Comparison of ENCODE assay signal across 21 mouse cellular contexts in genomic region chr7:113222821-113223220, GRCm38 (mm10). TPM values are rescaled to one million over a fixed set of nuclear protein-coding genes. Genes with fewer than 3 reads are reported as not detected.
DNase-seq lines count a peak whose midpoint lies in the region; ATAC-seq lines count a peak whose summit lies in the region.
"Had no signal": no experiment of that assay in that cellular context is flagged by ENCODE, and none has a peak within 500 bp of the region (broad histone marks: within the 10 kb centered on the region; RNA-seq: fewer than 3 reads in every experiment).

No protein-coding gene starts in this region.

- no peaks in the 10 kb centered on the region for H3K9me3 ChIP-seq in hindbrain, embryonic 16.5 days (ENCODE audit: control insufficient read depth, low read length)
- H3K9me3 ChIP-seq in hindbrain, embryonic 14.5 days (ENCODE audit: control insufficient read depth, low read length), result no peaks in the 10 kb centered on the region
- no peaks in the 10 kb centered on the region for H3K9me3 ChIP-seq in midbrain, embryonic 11.5 days (ENCODE audit: control insufficient read depth, low read length)
- H3K9me3 ChIP-seq in midbrain, embryonic 16.5 days (replicated peaks; ENCODE audit: control insufficient read depth, low read length, poor library complexity, severe bottlenecking), result no peaks in the 10 kb centered on the region
- H3K9me3 ChIP-seq: G1E had no signal

- 79% methylated on average over 5 of the region's 5 CpGs for WGBS in hindbrain, embryonic 16.5 days
- WGBS in hindbrain, embryonic 14.5 days, result 71% methylated on average over 5 of the region's 5 CpGs
- WGBS in midbrain, embryonic 11.5 days, result 85% methylated on average over 5 of the region's 5 CpGs
- WGBS in midbrain, embryonic 16.5 days, result 77% methylated on average over 5 of the region's 5 CpGs

- H3K9ac ChIP-seq in hindbrain, embryonic 16.5 days (ENCODE audit: low read depth, low read length), result no peak overlapping the region
- no peak overlapping the region for H3K9ac ChIP-seq in hindbrain, embryonic 14.5 days
- H3K9ac ChIP-seq in midbrain, embryonic 11.5 days (ENCODE audit: low read length), result no peak overlapping the region
- no peak overlapping the region for H3K9ac ChIP-seq in midbrain, embryonic 16.5 days (ENCODE audit: low read depth, low read length)

- 0 out of 2 replicates have a peak, but pooled peaks have one; percentile 25 for ATAC-seq in hindbrain, embryonic 16.5 days
- no peak for ATAC-seq in hindbrain, embryonic 14.5 days (ENCODE audit: low FRiP score)
- no peak for ATAC-seq in midbrain, embryonic 11.5 days (ENCODE audit: low FRiP score)
- ATAC-seq in midbrain, embryonic 16.5 days, result no peak
- ATAC-seq: activated CD4-positive, CD25-positive, alpha-beta regulatory T cell, adult 4 months; CD4-positive, CD25-positive, alpha-beta regulatory T cell, adult 4 months; Patski had no signal

- H3K4me2 ChIP-seq in hindbrain, embryonic 16.5 days (ENCODE audit: low read length), result no peak overlapping the region
- no peak overlapping the region for H3K4me2 ChIP-seq in hindbrain, embryonic 14.5 days (replicated peaks)
- H3K4me2 ChIP-seq in midbrain, embryonic 11.5 days, result no peak overlapping the region
- no peak overlapping the region for H3K4me2 ChIP-seq in midbrain, embryonic 16.5 days (ENCODE audit: low read length)

- no peak overlapping the region for H3K4me3 ChIP-seq in hindbrain, embryonic 16.5 days (ENCODE audit: low read length)
- H3K4me3 ChIP-seq in hindbrain, embryonic 14.5 days (replicated peaks; ENCODE audit: low read length), result no peak overlapping the region
- H3K4me3 ChIP-seq in midbrain, embryonic 11.5 days (ENCODE audit: low read depth, low read length), result no peak overlapping the region
- H3K4me3 ChIP-seq in midbrain, embryonic 16.5 days (ENCODE audit: low read depth, low read length), result no peak overlapping the region

- no peaks in the 10 kb centered on the region for H3K27me3 ChIP-seq in hindbrain, embryonic 16.5 days (replicated peaks; ENCODE audit: control insufficient read depth, insufficient read depth, low read length)
- no peaks in the 10 kb centered on the region for H3K27me3 ChIP-seq in hindbrain, embryonic 14.5 days (ENCODE audit: control insufficient read depth, insufficient read depth, low read length)
- H3K27me3 ChIP-seq in midbrain, embryonic 11.5 days (ENCODE audit: control insufficient read depth, insufficient read depth, low read length), result no peaks in the 10 kb centered on the region
- no peaks in the 10 kb centered on the region for H3K27me3 ChIP-seq in midbrain, embryonic 16.5 days (ENCODE audit: control insufficient read depth, insufficient read depth, low read depth, low read length)
- H3K27me3 ChIP-seq: CH12.LX, Patski had no signal

- H3K36me3 ChIP-seq in hindbrain, embryonic 16.5 days (ENCODE audit: control insufficient read depth, insufficient read depth, low read length), result no peaks in the 10 kb centered on the region
- no peaks in the 10 kb centered on the region for H3K36me3 ChIP-seq in hindbrain, embryonic 14.5 days (replicated peaks; ENCODE audit: control insufficient read depth, insufficient read depth)
- no peaks in the 10 kb centered on the region for H3K36me3 ChIP-seq in midbrain, embryonic 11.5 days (ENCODE audit: control insufficient read depth, insufficient read depth, low read length)
- no peaks in the 10 kb centered on the region for H3K36me3 ChIP-seq in midbrain, embryonic 16.5 days (ENCODE audit: control insufficient read depth, insufficient read depth, low read length)
- H3K36me3 ChIP-seq: G1E had no signal

- H3K27ac ChIP-seq in hindbrain, embryonic 16.5 days (ENCODE audit: low read depth, low read length), result no peak overlapping the region
- H3K27ac ChIP-seq in hindbrain, embryonic 14.5 days, result no peak overlapping the region
- H3K27ac ChIP-seq in midbrain, embryonic 11.5 days (ENCODE audit: low read depth, low read length), result no peak overlapping the region
- no peak overlapping the region for H3K27ac ChIP-seq in midbrain, embryonic 16.5 days (ENCODE audit: low read length)

- DNase-seq in heart, adult 11 months, result peak; percentile 72
- no peak for DNase-seq in heart, postnatal 4 days
- no peak for DNase-seq in hindbrain, embryonic 14.5 days (ENCODE audit: low spot score)
- peak; percentile 62 for DNase-seq in midbrain, embryonic 11.5 days (ENCODE audit: low spot score, missing footprints)
- DNase-seq: adrenal gland, adult 2 months; adrenal gland, adult 8-10 months; adrenal gland, postnatal 10 days; adrenal gland, postnatal 14 days; adrenal gland, postnatal 25 days; adrenal gland, postnatal 36 days; B cell, adult 2 months; cerebellum, adult 11 months; cerebellum, adult 11-12 months; cerebellum, adult 18-20 months had no signal

- H3K4me1 ChIP-seq in hindbrain, embryonic 16.5 days (ENCODE audit: control insufficient read depth, insufficient read depth, low read depth, low read length), result peaks cover 8% of the 10 kb centered on the region
- H3K4me1 ChIP-seq in hindbrain, embryonic 14.5 days (replicated peaks; ENCODE audit: control insufficient read depth, insufficient read depth, low read length), result no peaks in the 10 kb centered on the region; the same call in 1 of the 2 replicates
- no peaks in the 10 kb centered on the region for H3K4me1 ChIP-seq in midbrain, embryonic 11.5 days (ENCODE audit: control insufficient read depth, insufficient read depth, low read length)
- H3K4me1 ChIP-seq in midbrain, embryonic 16.5 days (ENCODE audit: control insufficient read depth, insufficient read depth, low read length), result no peaks in the 10 kb centered on the region; the same call in 1 of the 2 replicates

RNA-seq across cellular contexts. Expression of gene Arntl, which starts 15.6 kb away (rescaled TPM):
- 10 to 100 TPM in 1 of 2 experiments, 1 to 10 TPM in 1; 9.6 to 10.0 TPM for total RNA-seq in heart, postnatal 4 days (2021)
- 21.2 and 21.7 TPM in 2 replicates for polyA plus RNA-seq in hindbrain, embryonic 16.5 days (2015; fragmentation: Nextera tagmentation; extraction: Ambion mirVana)
- polyA plus RNA-seq in hindbrain, embryonic 14.5 days (2014; fragmentation: Nextera tagmentation; extraction: Ambion mirVana), result 16.9 and 17.7 TPM in 2 replicates
- polyA plus RNA-seq in midbrain, embryonic 11.5 days (2014; fragmentation: Nextera tagmentation; extraction: Ambion mirVana), result 5.1 and 6.4 TPM in 2 replicates
- 21.0 and 22.8 TPM in 2 replicates for polyA plus RNA-seq in midbrain, embryonic 16.5 days (2015; fragmentation: Nextera tagmentation; extraction: Ambion mirVana)

Comparison
In these comparisons a context has a peak if more than half of its experiments do, and no peak if none do; other contexts are left out.
1. DNase-seq: peak in heart, adult 11 months (single experiment) and midbrain, embryonic 11.5 days (single experiment); none in heart, postnatal 4 days (single experiment) and hindbrain, embryonic 14.5 days (single experiment).